Mouse (Mus musculus) left cerebral cortex, postnatal 10 days (tissue): ENCODE results near the gene Tnfrsf9. TPM values are rescaled to one million over a fixed set of nuclear protein-coding genes. Genes with fewer than 3 reads are reported as not detected.

Source experiments
- DNase-seq, 2 experiments: peaks; one replicate each; pipeline ENCODE4 v3.0.0; 2021 to 2022; ENCODE audit warnings: low spot score in 2 of 2, mixed read lengths in 1 of 2; ENCODE audit errors: extremely low spot score in 1 of 2
- intact Hi-C: fragments of 180-260 bp; cut with DNase I; formaldehyde crosslinking; loops from one replicate; pipeline ENCODE4 v1.15.1; 2025
- total RNA-seq, 2 experiments: library from RNA; stranded (reverse); gene quantifications; 2 replicates each; pipeline ENCODE4 v1.2.3; 2021

The Tnfrsf9 gene
- total RNA-seq, 2 experiments from 2014 or later: 0.36 to 0.47 TPM

GRCm38 (mm10) chr4:150965555-150965951 lies 51.2 kb downstream of the Tnfrsf9 start:
- no peak for DNase-seq
- intact Hi-C loops: loop anchor here (2.0 kb wide), 1 partner anchor 309 kb away; no protein-coding TSS in a partner anchor

DNA sequence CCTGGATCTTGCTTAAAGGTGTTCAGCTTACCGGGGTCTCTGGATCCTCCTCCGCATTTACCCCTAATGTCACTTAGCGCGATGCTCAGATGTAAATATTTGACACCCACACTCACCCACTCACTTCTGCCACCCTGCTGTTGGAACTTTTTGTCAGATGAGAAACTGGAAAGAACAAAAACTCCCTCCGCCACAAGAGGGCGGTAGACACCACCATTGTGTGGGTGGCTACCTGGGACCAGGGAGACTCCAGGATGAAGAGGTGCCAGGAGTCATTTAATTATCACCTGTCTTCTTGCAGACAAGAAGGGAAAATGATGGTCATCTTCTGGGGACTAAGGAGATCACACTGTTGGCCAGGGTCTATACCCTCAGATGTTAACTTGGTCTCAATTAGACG lies 52.2 kb downstream of the Tnfrsf9 start:
- peak; percentile 23 to 54 for DNase-seq
- intact Hi-C loops: no loop called here

- intact Hi-C loops: no loop called here
- DNase-seq: no peak
Measured at GRCm38 (mm10) chr4:150968956-150969355, 54.6 kb downstream of the Tnfrsf9 start.

DNA sequence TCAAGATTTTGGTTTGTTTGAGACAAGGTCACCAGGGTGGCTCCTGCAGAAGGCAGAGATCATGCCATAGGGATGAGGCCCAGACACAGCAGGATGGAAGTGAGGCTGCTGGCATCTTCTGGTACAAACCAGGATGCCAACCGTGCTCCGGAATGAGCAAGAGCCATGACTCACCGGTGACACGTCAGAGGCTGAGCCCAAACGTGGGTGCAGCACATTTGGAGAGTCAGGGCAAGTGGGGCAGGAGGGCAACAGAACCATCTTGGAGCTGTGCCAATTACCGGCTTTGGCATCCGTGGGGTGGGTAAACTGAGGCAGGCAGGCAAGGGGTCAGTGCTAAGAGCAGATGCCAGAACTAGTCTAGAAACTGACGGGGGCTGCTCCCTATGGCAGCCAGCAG lies 58.9 kb downstream of the Tnfrsf9 start:
- intact Hi-C loops: no loop called here
- no peak for DNase-seq

- intact Hi-C loops: no loop called here
- no peak for DNase-seq
Measured at GRCm38 (mm10) chr4:150975145-150975544, 60.8 kb downstream of the Tnfrsf9 start.

GRCm38 (mm10) chr4:150978156-150978910 lies 64.0 kb downstream of the Tnfrsf9 start:
- no peak for DNase-seq
- intact Hi-C loops: no loop called here

DNA sequence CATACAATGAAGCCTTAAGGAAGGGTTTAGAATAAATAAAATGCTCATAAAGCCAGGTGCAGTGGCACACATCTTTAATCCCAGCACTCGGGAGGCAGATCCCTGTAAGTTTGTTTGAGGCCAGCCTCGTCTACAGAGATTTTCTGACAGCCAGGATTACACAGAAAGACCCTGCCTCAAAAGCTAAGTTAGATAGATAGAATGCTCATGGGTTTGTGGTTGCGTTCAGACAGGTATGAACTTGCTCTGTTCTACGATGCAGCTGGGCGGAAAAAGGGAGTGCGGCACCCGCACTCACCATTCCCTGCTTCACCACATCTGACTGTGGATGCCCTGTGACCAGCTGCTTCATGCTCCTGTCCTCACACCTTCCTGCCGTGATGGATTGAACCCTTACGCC lies 65.1 kb downstream of the Tnfrsf9 start:
- intact Hi-C loops: no loop called here
- no peak for DNase-seq

DNA sequence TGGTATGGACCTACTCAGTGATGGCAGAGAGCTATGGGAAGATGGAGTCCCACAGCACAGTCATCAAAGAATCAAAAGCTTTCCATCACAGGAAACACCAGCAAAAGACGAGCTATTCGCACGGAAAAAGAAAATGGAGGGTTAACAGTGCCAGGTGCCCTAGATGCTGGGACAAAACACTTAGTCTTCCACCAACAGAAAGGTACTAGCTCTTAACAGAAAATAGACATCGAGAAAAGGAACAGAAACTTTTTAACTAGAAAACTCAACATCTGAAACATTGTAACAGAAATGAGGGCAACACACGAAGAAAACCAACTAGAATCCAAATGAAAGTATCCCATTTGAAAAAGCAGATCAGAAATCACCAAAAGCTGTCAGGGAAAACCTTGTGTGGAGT lies 65.8 kb downstream of the Tnfrsf9 start:
- no peak for DNase-seq
- intact Hi-C loops: no loop called here

DNA sequence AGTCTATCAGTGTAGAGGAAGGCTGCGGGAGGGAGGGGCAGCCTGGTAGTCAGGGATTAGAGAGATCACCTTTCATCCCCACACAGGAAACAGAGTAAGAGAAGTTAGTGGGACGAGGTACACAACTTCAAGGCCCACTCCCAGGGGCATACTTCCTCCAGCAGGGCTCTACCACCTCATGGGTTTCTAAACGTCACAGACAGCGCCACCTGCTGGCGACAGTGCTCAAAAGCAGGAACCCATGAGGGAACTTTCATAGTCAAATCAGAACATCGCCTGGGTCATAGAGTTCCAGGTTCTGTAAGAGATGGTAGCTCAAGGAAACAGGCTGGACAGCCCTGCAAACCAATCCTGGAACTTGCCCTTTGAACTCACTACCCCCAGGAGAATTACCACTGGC lies 75.8 kb downstream of the Tnfrsf9 start:
- intact Hi-C loops: no loop called here
- DNase-seq: no peak

Other genes starting within 250 kb of the Tnfrsf9 start
- gene Errfi1, start 60.6 kb upstream of the Tnfrsf9 start, total RNA-seq: 10 to 100 TPM; 19.8 to 23.7 TPM
- gene Park7, start 125 bp upstream of the Tnfrsf9 start, total RNA-seq: 100 to 1,000 TPM; 213 to 216 TPM
- gene Uts2, start 82.5 kb downstream of the Tnfrsf9 start, total RNA-seq: not detected
- gene Per3, start 130.1 kb downstream of the Tnfrsf9 start, total RNA-seq: 10 to 100 TPM; 15.0 to 17.8 TPM
- gene Vamp3, start 143.4 kb downstream of the Tnfrsf9 start, total RNA-seq: 10 to 100 TPM; 31.0 to 31.1 TPM
- gene Gm13090, start 175.0 kb downstream of the Tnfrsf9 start, total RNA-seq: not detected